Mouse (Mus musculus): ENCODE measurements around the gene Hacl1. TPM values are rescaled to one million over a fixed set of nuclear protein-coding genes. Genes with fewer than 3 reads are reported as not detected.
A peak's percentile ranks its signal among the peaks of the same experiment; 100 is the strongest.

The Hacl1 gene
- 11.4 and 12.7 TPM in 2 replicates for polyA plus RNA-seq (2015; fragmentation: Nextera tagmentation; extraction: Ambion mirVana)

DNA sequence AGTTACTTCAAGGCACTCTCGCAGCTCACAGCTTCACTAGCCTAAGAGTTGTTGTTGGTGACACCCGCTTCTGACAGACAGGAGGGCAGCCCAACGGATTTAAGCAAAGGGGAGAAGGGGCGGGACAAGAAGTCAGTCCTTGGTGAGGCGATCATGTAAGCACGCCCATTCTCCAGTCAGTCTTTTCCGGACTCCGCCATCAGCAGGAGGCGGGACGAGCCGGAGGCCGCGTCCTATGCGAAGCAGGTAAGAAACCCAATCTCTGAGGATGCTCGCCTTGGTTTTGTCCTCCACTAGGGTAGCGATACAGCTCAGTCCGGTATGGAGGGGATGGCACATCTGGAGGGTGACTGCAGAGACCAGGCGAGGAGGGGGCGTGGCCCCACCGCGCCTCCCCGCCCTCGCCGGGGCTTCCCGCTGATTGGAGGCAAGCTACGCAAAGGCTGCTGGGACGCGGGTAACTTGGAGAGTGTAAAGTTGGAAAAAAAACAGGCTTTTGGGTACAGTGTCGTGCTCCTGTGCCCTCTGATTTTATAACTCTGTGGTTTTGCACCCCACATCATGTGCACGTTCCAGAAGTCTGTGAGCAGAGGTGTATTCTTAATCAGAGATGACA lies at the start of gene Hacl1, which contains the start of gene Btd:
TSS of gene Hacl1 (minus strand) at position 397 of the 616 bp plus-strand sequence.
TSS of gene Btd (plus strand) at position 139 of the 616 bp plus-strand sequence.
- peak within 1 kb of the TSS; percentile 92 for H3K27ac ChIP-seq (replicated peaks)
- peak within 1 kb of the TSS; percentile 81 for H3K9ac ChIP-seq
- H3K4me1 ChIP-seq (replicated peaks): peaks cover 23% of the 10 kb centered on the region
- no peaks in the 10 kb centered on the region for H3K27me3 ChIP-seq
- peak; percentile 97 for ATAC-seq (ENCODE audit: insufficient read depth)
- H3K36me3 ChIP-seq (replicated peaks): no peaks in the 10 kb centered on the region
- peak within 1 kb of the TSS; percentile 93 for H3K4me2 ChIP-seq
- H3K4me3 ChIP-seq (replicated peaks): peak within 1 kb of the TSS; percentile 79
- under 1% methylated on average over 30 of the region's 30 CpGs for WGBS (ENCODE audit: insufficient replicate concordance)
- no peaks in the 10 kb centered on the region for H3K9me3 ChIP-seq (replicated peaks)

DNA sequence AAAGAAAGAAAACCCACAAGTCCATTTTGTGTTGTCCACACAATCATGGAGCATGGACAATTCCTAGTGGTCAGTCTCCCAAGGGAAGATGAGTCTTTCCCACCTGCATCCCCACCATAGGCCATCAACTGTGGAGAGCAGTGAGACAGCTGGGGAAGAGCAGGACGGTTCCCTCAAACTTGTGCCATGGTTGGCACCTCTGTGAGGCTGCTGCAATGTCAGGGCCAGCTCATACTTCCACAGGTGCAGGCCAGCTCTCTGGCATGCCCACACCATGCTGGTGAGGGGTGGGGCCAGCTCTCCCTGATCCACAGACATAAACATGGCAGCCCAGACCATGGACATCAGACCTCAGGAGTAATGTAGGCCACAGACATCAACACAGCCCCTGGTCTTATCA lies 45.1 kb upstream of the Hacl1 start:
- WGBS (ENCODE audit: insufficient replicate concordance): 66% methylated on average over 1 of the region's 1 CpGs
- H3K4me2 ChIP-seq: no peak overlapping the region
- H3K36me3 ChIP-seq (replicated peaks): no peaks in the 10 kb centered on the region
- no peaks in the 10 kb centered on the region for H3K27me3 ChIP-seq
- ATAC-seq (ENCODE audit: insufficient read depth): no peak
- H3K9me3 ChIP-seq (replicated peaks): no peaks in the 10 kb centered on the region
- no peak overlapping the region for H3K27ac ChIP-seq (replicated peaks)
- H3K4me3 ChIP-seq (replicated peaks): no peak overlapping the region
- H3K4me1 ChIP-seq (replicated peaks): peaks cover 12% of the 10 kb centered on the region; the same call in 1 of the 2 replicates
- H3K9ac ChIP-seq: no peak overlapping the region

- Histone ChIP-seq H3K9ac (no peak overlapping the region), H3K36me3 (replicated peaks) (no peaks in the 10 kb centered on the region), H3K9me3 (replicated peaks) (no peaks in the 10 kb centered on the region), H3K4me3 (replicated peaks) (no peak overlapping the region), H3K4me1 (replicated peaks) (peaks cover 12% of the 10 kb centered on the region; the same call in 1 of the 2 replicates), H3K27ac (replicated peaks) (peak overlapping the region; percentile 33; the same call in 1 of the 2 replicates), H3K4me2 (peak overlapping the region; percentile 31), H3K27me3 (no peaks in the 10 kb centered on the region)
- ATAC-seq (ENCODE audit: insufficient read depth): no peak
- 17% methylated on average over 10 of the region's 10 CpGs for WGBS (ENCODE audit: insufficient replicate concordance)
Observed at GRCm38 (mm10) chr14:31685680-31686079, 44.6 kb upstream of the Hacl1 start.

- Histone ChIP-seq H3K9me3 (replicated peaks) (no peaks in the 10 kb centered on the region), H3K9ac (no peak overlapping the region), H3K4me3 (replicated peaks) (no peak overlapping the region), H3K36me3 (replicated peaks) (no peaks in the 10 kb centered on the region), H3K27ac (replicated peaks) (no peak overlapping the region), H3K27me3 (no peaks in the 10 kb centered on the region), H3K4me2 (no peak overlapping the region), H3K4me1 (replicated peaks) (peaks cover 12% of the 10 kb centered on the region; the same call in 1 of the 2 replicates)
- no peak for ATAC-seq (ENCODE audit: insufficient read depth)
- WGBS (ENCODE audit: insufficient replicate concordance): 16% methylated on average over 7 of the region's 7 CpGs
Observed at GRCm38 (mm10) chr14:31684343-31685040, 43.4 kb upstream of the Hacl1 start.

GRCm38 (mm10) chr14:31683610-31684009 lies 42.5 kb upstream of the Hacl1 start:
- Histone ChIP-seq H3K4me1 (replicated peaks) (peaks cover 12% of the 10 kb centered on the region; the same call in 1 of the 2 replicates), H3K4me3 (replicated peaks) (no peak overlapping the region), H3K27me3 (no peaks in the 10 kb centered on the region), H3K9ac (no peak overlapping the region), H3K4me2 (no peak overlapping the region), H3K9me3 (replicated peaks) (no peaks in the 10 kb centered on the region), H3K27ac (replicated peaks) (no peak overlapping the region), H3K36me3 (replicated peaks) (no peaks in the 10 kb centered on the region)
- 44% methylated on average over 2 of the region's 2 CpGs for WGBS (ENCODE audit: insufficient replicate concordance)
- ATAC-seq (ENCODE audit: insufficient read depth): no peak

- Histone ChIP-seq H3K4me1 (replicated peaks) (peaks cover 12% of the 10 kb centered on the region; the same call in 1 of the 2 replicates), H3K27ac (replicated peaks) (no peak overlapping the region), H3K4me2 (no peak overlapping the region), H3K27me3 (no peaks in the 10 kb centered on the region), H3K4me3 (replicated peaks) (no peak overlapping the region), H3K9me3 (replicated peaks) (no peaks in the 10 kb centered on the region), H3K9ac (no peak overlapping the region), H3K36me3 (replicated peaks) (no peaks in the 10 kb centered on the region)
- no peak for ATAC-seq (ENCODE audit: insufficient read depth)
- WGBS (ENCODE audit: insufficient replicate concordance): 48% methylated on average over 5 of the region's 5 CpGs
Observed at GRCm38 (mm10) chr14:31681931-31682555, 41.0 kb upstream of the Hacl1 start.

DNA sequence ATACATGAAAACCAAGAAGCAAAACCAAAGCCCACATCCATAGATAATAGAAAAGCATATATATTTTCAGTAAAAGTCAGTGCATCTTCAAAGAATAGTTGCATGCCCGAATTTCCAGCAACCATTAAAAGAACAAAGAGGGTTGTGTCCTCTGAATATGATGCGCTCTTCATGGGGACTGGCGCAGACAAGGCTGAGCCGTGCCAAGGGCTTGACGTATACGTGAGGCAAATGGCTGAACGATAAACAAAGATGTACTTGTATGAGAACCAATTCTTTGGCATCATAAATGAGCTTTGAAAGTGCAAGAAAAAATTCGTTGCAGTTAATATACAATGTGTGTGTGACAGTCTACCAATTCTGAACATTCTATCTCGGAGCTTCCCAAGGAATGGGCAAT lies 40.2 kb upstream of the Hacl1 start:
- H3K4me3 ChIP-seq (replicated peaks): no peak overlapping the region
- 74% methylated on average over 9 of the region's 9 CpGs for WGBS (ENCODE audit: insufficient replicate concordance)
- no peaks in the 10 kb centered on the region for H3K9me3 ChIP-seq (replicated peaks)
- H3K4me1 ChIP-seq (replicated peaks): peaks cover 12% of the 10 kb centered on the region; the same call in 1 of the 2 replicates
- no peak overlapping the region for H3K4me2 ChIP-seq
- no peaks in the 10 kb centered on the region for H3K36me3 ChIP-seq (replicated peaks)
- no peak overlapping the region for H3K9ac ChIP-seq
- ATAC-seq (ENCODE audit: insufficient read depth): no peak
- H3K27me3 ChIP-seq: no peaks in the 10 kb centered on the region
- H3K27ac ChIP-seq (replicated peaks): no peak overlapping the region

DNA sequence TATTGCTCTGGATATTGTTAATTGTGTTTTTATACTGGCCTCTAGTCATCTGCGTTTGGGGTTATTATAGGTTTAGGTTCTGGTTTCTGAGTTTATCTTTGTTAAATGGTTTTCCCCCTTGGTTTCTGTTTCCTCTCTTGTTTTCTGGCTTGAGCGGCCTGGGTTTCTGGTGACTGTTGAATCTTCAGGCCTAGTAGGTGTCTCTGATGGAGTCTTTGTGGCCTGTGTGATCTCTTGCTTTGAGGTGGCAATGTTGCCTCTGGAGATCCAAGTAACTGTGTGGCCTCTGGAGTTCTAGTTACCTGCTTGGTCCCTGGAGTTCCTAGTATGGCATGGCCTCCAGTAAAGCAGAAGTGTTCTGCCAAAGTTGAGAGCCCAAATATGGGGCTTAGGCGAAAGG lies 39.6 kb upstream of the Hacl1 start:
- Histone ChIP-seq H3K9me3 (replicated peaks) (no peaks in the 10 kb centered on the region), H3K27ac (replicated peaks) (no peak overlapping the region), H3K27me3 (no peaks in the 10 kb centered on the region), H3K4me1 (replicated peaks) (peaks cover 11% of the 10 kb centered on the region; the same call in 1 of the 2 replicates), H3K4me3 (replicated peaks) (no peak overlapping the region), H3K4me2 (no peak overlapping the region), H3K9ac (no peak overlapping the region), H3K36me3 (replicated peaks) (no peaks in the 10 kb centered on the region)
- WGBS (ENCODE audit: insufficient replicate concordance): 50% methylated on average over 3 of the region's 3 CpGs
- no peak for ATAC-seq (ENCODE audit: insufficient read depth)

GRCm38 (mm10) chr14:31671635-31672320 lies 30.7 kb upstream of the Hacl1 start:
- no peak overlapping the region for H3K9ac ChIP-seq
- peak overlapping the region; percentile 56; the same call in 1 of the 2 replicates for H3K27ac ChIP-seq (replicated peaks)
- ATAC-seq (ENCODE audit: insufficient read depth): no peak
- WGBS (ENCODE audit: insufficient replicate concordance): 51% methylated on average over 10 of the region's 10 CpGs
- H3K9me3 ChIP-seq (replicated peaks): no peaks in the 10 kb centered on the region
- H3K4me3 ChIP-seq (replicated peaks): no peak overlapping the region
- H3K4me1 ChIP-seq (replicated peaks): no peaks in the 10 kb centered on the region
- no peaks in the 10 kb centered on the region for H3K27me3 ChIP-seq
- peaks cover 8% of the 10 kb centered on the region for H3K36me3 ChIP-seq (replicated peaks)
- H3K4me2 ChIP-seq: no peak overlapping the region

GRCm38 (mm10) chr14:31669642-31670490 lies 28.8 kb upstream of the Hacl1 start:
- Histone ChIP-seq H3K9ac (no peak overlapping the region), H3K4me1 (replicated peaks) (0 out of 2 replicates have a peak, but pooled peaks cover 7% of the 10 kb centered on the region), H3K27me3 (no peaks in the 10 kb centered on the region), H3K4me2 (peak overlapping the region; percentile 21; the same call in 1 of the 2 replicates), H3K27ac (replicated peaks) (peak overlapping the region; percentile 56), H3K36me3 (replicated peaks) (peaks cover 11% of the 10 kb centered on the region), H3K9me3 (replicated peaks) (no peaks in the 10 kb centered on the region), H3K4me3 (replicated peaks) (no peak overlapping the region)
- ATAC-seq (ENCODE audit: insufficient read depth): 0 out of 2 replicates have a peak, but pooled peaks have one; percentile 17
- 30% methylated on average over 15 of the region's 15 CpGs for WGBS (ENCODE audit: insufficient replicate concordance)
